Mouse (Mus musculus): ENCODE measurements at regions not wholly inside any gene's neighbourhood (a gene's known extent, or its start where the extent isn't known, plus 50 kb on each side); places are given as distances from the start of the nearest gene placed in this dataset.

DNA sequence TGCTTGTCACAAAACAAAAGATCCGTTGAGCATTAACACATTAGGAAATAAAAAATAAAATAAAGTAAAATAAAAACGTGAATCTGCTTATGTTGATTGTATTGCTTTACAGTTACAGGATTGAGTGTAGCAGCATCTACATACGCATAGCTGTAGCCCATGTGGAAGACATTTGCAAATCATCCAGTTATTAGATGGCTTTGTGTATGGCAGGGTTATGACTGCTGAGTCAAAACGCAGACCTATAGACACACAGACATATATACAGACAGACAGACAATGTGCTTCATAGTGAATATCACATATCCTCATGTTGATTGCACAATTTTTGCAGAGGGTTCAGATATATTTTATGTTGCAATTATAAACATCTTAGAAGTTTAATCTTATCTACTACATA lies 64.5 kb downstream of the Gm11146 start:
- no peak for DNase-seq

DNA sequence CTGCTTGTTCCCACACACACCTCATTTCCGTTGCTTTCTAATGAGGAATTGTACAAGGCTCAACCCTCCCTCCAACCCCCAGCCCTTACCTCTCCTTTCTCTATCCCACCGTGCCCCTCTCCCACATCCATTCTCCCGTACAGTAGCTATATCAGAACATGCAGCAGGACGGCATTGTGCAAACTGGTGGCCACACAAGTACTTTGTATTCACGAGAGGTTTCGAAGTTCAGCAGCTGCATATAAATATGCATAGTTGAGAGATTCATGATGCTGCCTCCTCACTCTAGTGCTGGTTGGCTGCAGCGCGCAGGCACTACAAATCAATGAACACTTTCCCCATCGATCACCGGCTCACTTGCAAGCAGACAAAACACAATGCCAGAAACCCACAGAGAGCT lies 65.1 kb downstream of the Gm11146 start:
- no peak for DNase-seq

DNA sequence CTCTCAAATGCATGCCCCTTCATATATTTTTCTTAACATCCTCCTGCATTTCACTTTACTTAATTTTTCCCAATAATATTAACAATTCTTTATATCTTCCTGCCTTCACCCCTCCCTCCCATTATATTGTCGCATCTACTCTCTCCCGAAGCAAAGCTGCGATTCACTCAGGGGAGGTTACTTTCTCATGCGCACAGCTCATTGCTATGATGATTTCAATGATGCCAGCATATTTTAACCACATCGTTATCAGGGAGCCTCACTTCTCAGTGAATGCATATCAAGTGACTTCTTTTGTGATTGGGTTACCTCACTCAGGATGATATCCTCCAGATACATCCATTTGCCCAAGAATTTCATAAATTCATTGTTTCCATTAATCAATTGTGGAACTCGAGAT lies 65.6 kb downstream of the Gm11146 start:
- no peak for DNase-seq

DNA sequence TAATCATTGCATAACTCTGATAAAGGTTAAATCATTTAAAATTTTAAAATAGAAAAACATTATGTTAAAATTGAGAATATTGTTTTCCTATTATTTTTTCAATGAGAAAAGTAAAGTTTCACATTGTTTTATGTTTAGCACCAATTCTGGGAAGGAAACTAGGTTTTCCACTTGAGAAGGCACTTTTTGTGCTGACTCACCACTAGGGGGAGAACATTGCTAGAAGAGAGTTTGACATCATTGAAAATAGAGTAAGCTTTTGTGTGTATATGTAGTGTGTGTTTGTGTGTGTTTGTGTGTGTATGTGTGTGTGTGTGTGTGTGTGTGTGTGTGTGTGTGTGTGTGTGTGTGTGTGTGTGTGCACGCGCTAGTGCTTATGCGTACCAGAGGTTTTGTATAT lies 66.9 kb downstream of the Gm11146 start:
- no peak for DNase-seq

DNA sequence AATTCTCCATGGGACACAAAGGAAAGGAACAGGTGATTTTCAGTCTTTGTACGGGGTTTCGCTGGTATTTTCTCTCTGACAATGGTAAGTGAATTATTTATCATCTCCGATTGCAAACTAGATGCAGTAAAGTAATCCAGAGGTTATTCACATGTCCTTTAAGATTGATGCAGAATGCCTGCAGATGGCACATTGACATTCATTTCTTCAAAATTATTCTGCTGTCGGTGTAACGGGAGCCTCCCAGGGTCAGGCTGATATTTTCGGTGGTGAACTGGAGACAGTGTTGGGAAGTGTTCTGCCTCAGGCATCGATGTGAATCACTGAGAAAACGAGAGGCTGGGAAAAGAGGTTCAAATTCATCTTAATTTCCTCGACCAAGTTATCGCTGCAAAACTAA lies 70.3 kb downstream of the Gm11146 start:
- DNase-seq, result no peak

DNA sequence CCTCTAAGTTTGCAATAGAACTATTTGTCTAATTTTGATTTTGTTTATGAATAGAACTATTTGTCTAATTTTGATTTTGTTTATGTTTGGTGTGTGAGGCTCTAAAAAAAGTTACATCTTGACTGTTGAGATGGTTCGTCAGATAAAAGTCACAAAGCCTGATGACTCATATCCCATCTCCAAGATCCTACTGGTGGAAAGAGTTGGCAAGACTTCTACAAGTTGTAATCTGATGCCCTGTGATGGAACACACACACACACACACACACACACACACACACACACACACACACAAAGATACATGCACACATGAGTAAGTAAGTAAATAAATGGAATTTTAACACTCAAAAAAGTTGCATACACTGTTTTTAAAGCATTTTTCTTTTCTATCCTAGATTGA lies 73.9 kb downstream of the Gm11146 start:
- DNase-seq, result no peak

DNA sequence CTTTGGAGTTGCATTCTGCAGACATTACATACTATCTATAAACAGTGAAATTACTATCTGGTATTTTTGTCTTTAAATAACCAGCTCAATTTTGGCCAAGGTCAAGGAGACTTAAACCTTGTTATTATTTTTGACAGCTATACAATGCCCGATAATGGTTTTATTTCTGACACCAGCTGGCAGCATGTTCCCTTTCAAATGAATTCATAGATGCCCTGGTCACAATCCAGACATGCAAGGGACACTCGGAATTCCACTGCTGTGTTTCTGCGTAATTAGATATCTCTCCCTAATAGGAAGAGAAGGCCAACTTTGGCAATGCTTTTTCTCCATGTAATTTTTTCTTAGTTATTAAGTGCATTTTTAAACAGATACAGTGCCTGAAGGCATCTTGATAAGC lies 87.3 kb downstream of the Gm11146 start:
- no peak for DNase-seq

DNA sequence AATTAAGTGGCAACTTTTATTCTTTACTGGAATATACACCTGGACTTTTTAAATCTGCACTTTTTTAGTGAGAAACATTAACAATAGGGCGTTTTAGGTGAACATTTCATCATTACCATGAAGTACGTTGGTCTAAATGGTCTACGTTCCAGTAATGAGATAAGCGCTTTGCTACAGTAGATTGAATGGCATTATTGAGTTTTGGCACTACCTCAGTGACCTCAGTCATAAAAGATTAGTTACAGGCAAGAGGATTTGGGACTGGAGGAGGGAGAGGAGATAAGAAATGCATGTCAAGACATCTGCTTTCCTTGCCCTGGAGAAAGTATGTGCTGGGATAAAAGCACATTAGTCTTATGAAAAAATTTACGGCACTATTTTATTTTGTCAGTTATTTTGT lies 98.3 kb downstream of the Gm11146 start:
- DNase-seq, result no peak

DNA sequence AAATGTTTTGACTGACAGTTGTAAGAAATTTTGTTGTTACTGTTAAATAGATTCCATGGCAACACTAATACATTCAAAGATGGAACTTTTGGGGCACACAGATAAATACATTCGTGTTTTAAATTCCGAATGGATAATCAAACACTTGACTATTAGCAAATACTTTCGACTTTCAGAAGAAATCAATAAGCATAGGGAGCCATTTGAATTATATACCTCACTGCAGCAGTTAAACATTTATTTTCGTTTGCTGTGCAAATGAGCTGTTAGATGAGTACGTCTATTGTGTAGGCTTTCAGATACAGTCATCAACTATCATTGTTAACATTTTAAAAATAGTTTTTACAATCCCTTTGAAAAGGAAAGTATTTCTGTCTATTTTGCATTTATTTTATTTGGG lies 99.0 kb downstream of the Gm11146 start:
- DNase-seq, result no peak

DNA sequence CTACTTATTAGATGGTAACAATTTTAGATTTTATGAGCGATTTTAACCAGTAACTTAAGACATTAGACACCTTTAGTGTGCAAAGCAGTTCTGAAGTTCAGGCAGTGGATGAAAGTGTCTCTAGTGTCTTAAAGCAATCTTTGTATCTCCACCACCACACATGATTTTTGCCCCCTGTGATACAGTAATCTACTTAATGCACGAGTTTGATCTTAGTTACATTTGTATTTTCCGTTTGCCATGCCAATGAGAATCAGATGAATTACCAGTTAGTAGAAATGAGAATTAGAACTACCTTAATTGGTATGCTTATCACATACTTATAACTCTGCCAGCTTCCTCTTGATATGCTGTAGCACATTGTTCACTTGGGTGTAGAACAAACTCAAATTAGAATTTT lies 99.9 kb downstream of the Gm11146 start:
- no peak for DNase-seq

DNA sequence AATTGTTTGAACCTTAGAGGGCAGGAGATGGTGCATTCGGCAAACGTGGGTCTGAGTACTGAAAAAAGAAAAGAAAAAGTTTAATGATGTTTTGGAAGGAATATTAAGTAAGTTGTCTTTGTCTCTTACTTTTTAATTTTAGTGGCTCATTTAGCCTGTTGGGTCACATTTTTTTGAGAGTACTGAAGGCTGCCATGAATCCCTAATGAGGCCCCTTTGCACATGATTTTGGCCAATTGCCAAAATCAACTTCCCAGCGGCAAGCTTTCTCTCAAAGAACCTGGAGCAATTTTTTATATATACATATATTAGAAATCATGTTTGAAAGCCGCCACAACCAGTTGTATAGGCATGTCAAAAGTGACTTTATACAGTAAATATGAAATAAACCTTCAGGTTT lies 100.9 kb downstream of the Gm11146 start:
- no peak for DNase-seq

DNA sequence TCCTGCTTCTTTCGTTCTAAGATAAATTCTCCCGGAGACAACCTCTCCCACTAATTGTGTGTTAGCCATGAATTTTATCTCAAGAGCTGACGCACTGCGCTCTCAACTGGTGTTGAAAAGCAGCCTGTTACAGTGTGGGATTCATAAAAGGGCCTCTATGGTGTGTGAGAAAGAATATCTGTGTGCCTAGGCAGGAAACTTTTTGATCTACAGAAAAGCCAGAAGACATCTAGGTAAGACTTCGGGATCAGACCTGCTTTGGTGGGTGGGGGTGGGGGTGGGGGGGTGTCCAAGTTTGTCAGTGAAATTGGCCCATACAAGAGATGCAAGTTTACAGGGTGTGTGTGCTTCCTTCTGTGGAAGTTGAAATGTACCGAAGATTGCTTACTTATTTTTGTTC lies 101.5 kb downstream of the Gm11146 start:
- DNase-seq, result no peak

DNA sequence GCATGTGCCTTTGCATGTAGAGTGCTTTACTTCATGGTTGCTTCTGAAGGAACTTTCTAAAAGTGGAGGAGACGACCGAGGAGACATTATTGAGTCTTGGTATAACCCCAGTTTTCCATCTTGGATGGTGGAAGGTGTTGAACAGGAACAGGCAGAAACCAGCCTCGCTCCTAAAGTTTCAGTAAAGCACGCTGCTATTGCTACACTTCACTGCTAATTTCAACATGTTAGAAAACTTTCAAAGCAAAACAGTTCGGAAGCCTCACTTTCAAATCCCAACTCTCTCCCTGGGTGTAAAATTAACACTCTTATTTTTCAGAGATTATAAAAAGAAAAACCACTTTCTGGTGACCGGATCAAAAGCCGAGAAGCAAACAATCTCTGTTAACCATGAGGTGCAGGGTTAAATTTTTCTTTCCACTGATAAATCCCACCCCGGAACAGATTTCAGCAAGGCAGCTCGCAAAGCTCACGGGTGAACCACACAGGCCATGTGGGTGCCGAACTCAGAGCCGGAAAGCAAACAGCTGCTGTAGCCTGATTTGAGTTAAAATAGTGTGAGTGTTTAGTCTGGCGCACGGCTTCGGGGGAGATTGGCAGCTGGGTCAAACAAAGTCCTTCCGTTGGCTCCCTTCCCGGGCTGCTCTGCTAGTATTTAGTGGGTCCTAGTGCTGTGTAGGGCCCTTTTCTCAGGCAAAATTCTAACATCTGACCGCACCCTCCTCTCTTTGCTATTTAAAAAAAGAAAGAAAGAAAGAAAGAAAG lies 102.2 kb downstream of the Gm11146 start:
- DNase-seq, result peak; percentile 81

DNA sequence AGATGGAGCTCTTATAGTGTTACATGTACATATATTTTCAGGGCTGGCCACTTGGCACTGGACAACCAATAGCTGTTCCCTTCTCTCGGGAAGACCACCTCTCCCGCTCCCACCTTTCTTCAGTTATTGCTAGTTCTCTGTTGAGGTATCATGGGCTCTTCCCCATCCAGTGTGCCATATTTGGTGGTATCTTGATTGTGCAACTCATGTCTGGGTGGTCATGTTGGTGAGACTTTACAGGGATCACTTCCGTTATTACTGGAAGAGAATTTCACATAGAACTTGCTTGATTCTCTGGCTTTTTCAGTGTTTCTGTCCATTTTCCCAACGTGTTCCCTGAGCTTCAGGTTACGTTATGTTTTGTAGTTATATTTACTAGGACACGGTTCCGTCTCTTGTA lies 106.6 kb downstream of the Gm11146 start:
- DNase-seq, result no peak

DNA sequence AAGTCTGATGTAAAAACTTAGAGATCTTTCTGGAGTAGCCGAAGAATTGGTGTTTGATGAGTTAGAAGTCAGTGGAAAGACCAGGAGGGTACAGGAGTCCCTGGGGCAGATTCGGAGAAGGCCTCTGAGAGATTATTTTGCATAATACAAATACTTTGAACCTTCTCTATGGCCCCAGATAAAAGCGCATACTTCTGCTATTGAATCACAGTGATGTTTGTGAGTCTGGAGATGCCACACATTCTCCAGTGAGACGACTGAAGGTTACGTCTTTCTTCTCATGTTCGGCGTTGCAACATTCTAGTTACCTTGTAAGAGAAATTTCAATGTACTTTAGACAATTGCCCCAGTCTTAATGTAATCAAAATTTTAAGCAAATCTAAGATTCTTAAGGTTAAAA lies 107.9 kb downstream of the Gm11146 start:
- DNase-seq, result no peak

DNA sequence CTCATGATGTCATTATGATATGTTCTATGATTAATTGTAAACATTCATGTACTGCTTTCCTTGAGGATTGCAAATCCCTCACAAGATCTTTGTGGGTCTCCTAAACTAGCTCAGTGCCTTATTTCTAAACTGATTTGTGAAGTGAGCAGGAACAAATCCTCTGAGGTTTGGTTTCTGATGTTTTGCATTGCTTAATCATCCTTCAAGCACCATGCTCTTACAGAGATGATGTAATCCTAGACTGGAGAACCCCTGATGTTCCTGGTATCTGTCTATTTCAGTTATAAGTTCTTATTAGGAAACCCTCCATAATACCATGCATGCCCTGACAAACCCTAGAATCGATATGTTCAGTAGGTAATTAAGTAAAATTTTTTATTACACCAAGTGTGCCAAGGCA lies 113.7 kb downstream of the Gm11146 start:
- no peak for DNase-seq

DNA sequence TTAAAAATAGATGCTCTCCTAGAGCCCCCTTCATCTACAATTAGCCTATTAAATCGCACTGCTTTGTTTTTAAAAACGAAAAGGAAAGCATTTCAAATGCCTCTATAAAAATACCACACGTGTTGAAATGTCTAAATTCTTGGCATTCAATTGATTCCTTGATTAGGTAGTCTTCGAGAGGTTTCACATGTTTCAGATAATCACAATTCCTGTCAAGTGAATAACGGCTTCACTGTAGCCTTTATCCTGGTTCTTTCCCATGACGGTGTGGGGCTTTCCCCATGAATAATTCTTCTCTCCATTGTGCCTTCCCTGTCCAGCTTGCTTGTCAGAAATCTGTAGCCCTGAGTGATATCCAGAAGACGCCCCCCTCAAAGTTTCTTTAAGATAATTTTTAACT lies 122.1 kb downstream of the Gm11146 start:
- DNase-seq, result no peak

DNA sequence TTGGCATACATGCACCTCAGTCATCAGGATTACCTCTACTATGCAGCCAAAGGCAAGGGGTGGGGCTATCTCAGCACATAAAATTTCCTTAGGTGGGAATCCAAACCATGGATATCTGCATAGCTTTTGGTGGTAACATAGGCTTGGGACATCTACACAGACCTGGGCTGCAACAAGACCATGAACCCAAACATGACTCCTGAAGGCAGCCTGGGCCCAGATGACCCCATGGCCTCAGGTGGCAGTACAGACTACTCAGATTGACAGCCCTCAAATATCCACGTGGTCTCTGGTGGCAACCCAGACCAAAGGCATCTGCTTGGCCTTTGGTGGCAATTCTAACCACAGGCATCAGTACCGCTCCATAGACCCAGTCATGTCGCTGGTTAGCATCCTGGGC lies 130.0 kb downstream of the Gm11146 start:
- no peak for DNase-seq

DNA sequence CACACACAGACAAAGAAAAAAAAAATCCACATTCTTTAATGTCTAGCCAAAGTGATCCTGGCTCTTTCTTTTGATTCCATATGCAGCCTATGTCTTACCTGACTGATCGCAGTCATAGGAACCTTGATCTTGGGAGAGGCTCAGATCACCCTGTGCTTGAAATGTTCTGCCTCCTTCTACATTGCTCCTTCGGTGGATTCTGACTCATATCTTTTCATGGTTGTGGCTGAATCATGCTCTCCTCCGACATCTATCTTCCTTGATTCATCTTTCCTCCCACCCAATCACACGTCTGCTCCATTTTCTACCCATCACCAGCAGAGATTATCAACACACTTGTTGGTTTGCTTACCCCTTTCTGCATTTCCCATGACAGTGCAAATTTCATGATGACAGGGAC lies 132.0 kb downstream of the Gm11146 start:
- no peak for DNase-seq

DNA sequence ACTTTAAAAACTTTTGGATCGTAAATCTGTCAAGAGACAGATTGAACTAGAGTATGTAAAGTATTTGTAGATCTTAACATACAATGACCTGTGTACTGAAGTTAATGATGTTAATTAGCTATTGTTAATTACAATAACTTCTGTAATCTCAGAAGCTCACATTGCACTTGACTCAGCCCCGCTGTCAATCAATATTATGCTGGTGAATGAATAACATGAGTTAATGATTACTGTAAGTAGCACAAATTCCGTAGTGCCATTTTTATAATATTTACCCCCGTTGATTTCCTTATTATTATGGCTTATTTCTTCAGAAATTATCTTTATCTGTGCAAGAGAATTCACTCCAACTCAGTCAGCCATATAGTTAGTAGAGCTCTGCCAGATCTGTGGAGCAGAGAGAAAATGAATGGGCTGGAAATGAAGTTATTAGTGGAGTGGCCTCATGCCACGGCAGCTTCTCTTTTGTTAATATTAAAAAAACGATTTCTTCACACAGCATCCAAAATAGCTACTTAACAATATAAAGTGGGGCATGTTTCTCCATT lies 132.5 kb downstream of the Gm11146 start:
- DNase-seq, result no peak

DNA sequence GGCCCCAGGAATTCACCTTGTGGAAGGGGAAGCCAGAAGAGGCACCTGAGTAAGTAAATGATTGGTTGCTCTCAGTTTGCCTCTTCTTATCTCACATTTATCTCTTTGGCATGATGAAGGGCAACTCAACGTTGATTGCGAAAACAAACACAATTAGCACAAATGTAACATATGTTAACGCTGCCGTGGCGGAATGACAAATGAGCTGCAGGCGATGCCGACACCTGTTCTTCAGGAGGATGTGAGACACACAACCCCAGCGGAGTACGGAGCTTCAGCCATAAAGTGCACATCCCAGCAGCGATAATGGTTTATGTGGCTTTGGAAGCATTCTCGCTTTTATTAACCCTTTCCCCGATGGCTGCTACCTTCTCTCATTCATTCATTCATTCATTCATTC lies 134.7 kb downstream of the Gm11146 start:
- no peak for DNase-seq

DNA sequence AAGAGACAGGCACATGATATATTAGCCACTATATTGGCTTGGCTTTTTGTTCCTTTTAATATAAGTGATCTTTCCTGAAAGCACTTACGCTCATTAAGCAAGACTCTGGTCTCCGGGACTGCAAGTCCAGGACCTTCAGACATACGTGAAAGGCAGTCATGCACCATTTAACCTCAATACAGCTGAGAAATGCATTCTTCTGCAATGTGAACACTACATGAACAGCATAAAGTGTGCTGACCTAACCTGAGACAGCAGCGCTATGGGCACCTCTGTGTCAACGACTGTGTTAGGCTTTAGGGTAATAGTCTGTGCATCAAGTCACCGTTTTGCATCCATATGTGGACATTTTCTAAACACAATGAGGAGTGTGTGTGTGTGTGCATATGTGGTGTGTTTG lies 137.3 kb downstream of the Gm11146 start:
- no peak for DNase-seq

DNA sequence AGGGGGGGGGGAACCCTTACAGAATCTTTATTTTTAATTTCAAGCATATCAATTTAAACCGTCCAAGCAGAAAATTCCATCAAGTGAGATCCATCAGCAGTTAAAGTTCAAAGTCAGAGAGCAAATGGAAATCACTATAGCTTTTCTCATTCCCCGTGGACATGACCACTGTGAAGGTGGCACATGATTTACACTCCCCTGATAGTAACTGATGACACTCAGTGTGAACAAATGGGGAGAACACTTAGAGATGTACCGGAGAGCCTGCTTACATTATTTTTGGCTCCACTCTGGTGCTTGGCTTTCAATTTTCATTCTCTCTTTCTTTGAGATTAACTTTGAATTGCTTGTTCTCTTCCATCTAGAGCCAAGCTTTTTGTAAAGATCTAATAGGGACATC lies 140.0 kb downstream of the Gm11146 start:
- no peak for DNase-seq

DNA sequence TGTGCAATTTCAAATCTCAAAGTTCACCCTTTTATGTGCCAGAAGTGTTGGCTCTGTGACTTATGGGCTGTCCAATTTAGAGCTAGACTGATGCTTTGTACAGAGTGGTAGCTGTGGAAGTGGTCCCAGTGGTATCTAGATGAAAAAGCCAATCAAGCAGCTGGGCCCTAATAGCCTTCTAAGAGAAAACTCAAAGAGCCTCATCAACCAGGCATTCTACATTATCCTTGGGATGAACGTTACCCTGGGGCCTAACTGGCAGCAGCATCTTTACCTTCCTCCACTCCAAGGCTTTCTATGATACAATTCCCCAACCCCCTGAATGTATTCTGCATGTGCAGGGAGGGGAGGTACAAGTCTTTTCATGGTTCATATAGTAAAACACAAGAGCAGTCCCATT lies 140.4 kb downstream of the Gm11146 start:
- DNase-seq, result no peak

DNA sequence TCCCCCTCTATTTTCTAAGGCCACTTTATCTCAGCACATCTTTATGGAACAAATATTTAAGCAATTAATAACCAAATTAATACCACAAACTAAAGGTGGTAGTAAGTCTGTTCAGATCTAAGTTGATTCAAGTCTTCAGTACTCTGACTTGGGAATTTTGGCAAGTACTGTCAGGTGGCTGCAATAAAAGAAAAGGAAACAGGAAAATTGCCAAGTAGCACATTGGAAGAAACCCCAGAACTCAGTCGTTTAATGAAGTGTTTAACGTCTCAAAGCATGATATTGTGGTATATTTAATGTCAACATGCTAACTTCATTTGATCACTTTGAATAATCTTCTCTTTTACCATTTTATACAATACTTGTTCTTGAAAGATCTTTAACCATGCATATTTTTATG lies 142.2 kb downstream of the Gm11146 start:
- DNase-seq, result no peak

Measured in adrenal gland, postnatal 25 days (tissue).